In the genomic region with DNA sequence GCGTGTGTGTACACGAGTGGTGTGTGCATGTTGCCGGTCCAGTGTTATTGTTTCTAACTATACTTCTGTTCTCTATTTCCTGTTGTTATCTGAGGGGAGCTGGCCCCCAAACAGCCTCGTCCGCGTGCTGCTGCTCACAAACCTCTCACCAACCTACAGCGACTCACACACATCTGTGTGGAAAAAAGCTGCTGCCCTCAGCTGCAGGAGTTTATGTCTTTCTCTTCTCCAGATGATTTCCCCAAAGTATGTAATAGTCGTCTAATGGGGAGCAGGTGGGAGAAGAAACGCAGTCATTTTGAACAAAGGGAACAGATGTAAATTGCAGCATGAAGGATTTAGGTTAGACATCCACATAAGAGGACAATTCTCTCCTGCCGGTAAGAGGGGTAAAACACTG, we compare ENCODE assay signal across 17 mouse cellular contexts. TPM values are rescaled to one million over a fixed set of nuclear protein-coding genes. Genes with fewer than 3 reads are reported as not detected.
A peak's percentile ranks its signal among the peaks of the same experiment; 100 is the strongest.
DNase-seq lines count a peak whose midpoint lies in the region; ATAC-seq and TF ChIP-seq lines count a peak whose summit lies in the region.
"Had no signal": no experiment of that assay in that cellular context is flagged by ENCODE, and none has a peak within 500 bp of the region (broad histone marks: within the 10 kb centered on the region; RNA-seq: fewer than 3 reads in every experiment).

No protein-coding gene starts in this region.

- peak overlapping the region; percentile 18; the same call in 1 of the 2 replicates for H3K4me2 ChIP-seq in lung, embryonic 14.5 days
- peak overlapping the region; percentile 48 for H3K4me2 ChIP-seq in embryonic facial prominence, embryonic 13.5 days
- H3K4me2 ChIP-seq in limb, embryonic 14.5 days (replicated peaks; ENCODE audit: low read depth, low read length, severe bottlenecking): peak overlapping the region; percentile 39
- H3K4me2 ChIP-seq: kidney, embryonic 15.5 days; neural tube, embryonic 12.5 days had no signal

- no peaks in the 10 kb centered on the region for H3K9me3 ChIP-seq in lung, embryonic 14.5 days (ENCODE audit: low read depth, low read length)
- H3K9me3 ChIP-seq in embryonic facial prominence, embryonic 13.5 days: no peaks in the 10 kb centered on the region
- H3K9me3 ChIP-seq in limb, embryonic 14.5 days (ENCODE audit: control insufficient read depth, low read length): no peaks in the 10 kb centered on the region
- H3K9me3 ChIP-seq: kidney, embryonic 15.5 days; neural tube, embryonic 12.5 days had no signal

- peaks cover 5% of the 10 kb centered on the region; the same call in 1 of the 2 replicates for H3K4me1 ChIP-seq in lung, embryonic 14.5 days (ENCODE audit: insufficient read depth)
- peaks cover 36% of the 10 kb centered on the region for H3K4me1 ChIP-seq in embryonic facial prominence, embryonic 13.5 days
- peaks cover 22% of the 10 kb centered on the region for H3K4me1 ChIP-seq in limb, embryonic 14.5 days (ENCODE audit: control insufficient read depth, insufficient read depth, low read length)
- H3K4me1 ChIP-seq: neural tube, embryonic 12.5 days had no signal

- DNase-seq in embryo, embryonic 10.5 days (ENCODE audit: low spot score): peak; percentile 56
- DNase-seq in embryo, embryonic 11 days: no peak
- no peak for DNase-seq in lung, embryonic 14.5 days
- DNase-seq in lung, postnatal 4 days: no peak
- DNase-seq in limb, embryonic 14.5 days (ENCODE audit: low spot score): peak; percentile 65
- no peak for DNase-seq in left cerebral cortex, postnatal 4 days
- DNase-seq in gastrocnemius, postnatal 10 days: no peak
- DNase-seq: adrenal gland, postnatal 36 days; cerebellum, adult 9-10 months; gastrocnemius, postnatal 14 days; thymus, adult 18-20 months had no signal

- no peaks in the 10 kb centered on the region for H3K36me3 ChIP-seq in lung, embryonic 14.5 days (ENCODE audit: insufficient read depth)
- no peaks in the 10 kb centered on the region for H3K36me3 ChIP-seq in embryonic facial prominence, embryonic 13.5 days
- no peaks in the 10 kb centered on the region for H3K36me3 ChIP-seq in limb, embryonic 14.5 days (ENCODE audit: control insufficient read depth, insufficient read depth, low read length)
- H3K36me3 ChIP-seq: G1E; kidney, embryonic 15.5 days; neural tube, embryonic 12.5 days had no signal

- H3K9ac ChIP-seq in lung, embryonic 14.5 days: no peak overlapping the region
- H3K9ac ChIP-seq in embryonic facial prominence, embryonic 13.5 days: no peak overlapping the region; the same call in 1 of the 2 replicates
- H3K9ac ChIP-seq in limb, embryonic 14.5 days (ENCODE audit: low read depth, low read length, severe bottlenecking): no peak overlapping the region
- H3K9ac ChIP-seq: kidney, embryonic 15.5 days; liver, embryonic 14.5 days; neural tube, embryonic 12.5 days had no signal

- 30% methylated on average over 10 of the region's 10 CpGs for WGBS in lung, embryonic 14.5 days
- WGBS in embryonic facial prominence, embryonic 13.5 days: 22% methylated on average over 10 of the region's 10 CpGs
- 23% methylated on average over 10 of the region's 10 CpGs for WGBS in limb, embryonic 14.5 days

- no peak overlapping the region for H3K4me3 ChIP-seq in lung, embryonic 14.5 days (ENCODE audit: low read depth, low read length)
- H3K4me3 ChIP-seq in embryonic facial prominence, embryonic 13.5 days: no peak overlapping the region
- H3K4me3 ChIP-seq in limb, embryonic 14.5 days (replicated peaks; ENCODE audit: low read length): no peak overlapping the region
- H3K4me3 ChIP-seq: kidney, embryonic 15.5 days; neural tube, embryonic 12.5 days had no signal

- TF ChIP-seq POLR2A in limb, embryonic 14.5 days (IDR thresholded peaks at IDR 0.05; ENCODE audit: borderline replicate concordance, extremely low read depth, insufficient read depth, insufficient read length): no peak

- no peak overlapping the region for H3K27ac ChIP-seq in lung, embryonic 14.5 days (ENCODE audit: low read depth)
- peak overlapping the region; percentile 30; the same call in 1 of the 2 replicates for H3K27ac ChIP-seq in embryonic facial prominence, embryonic 13.5 days
- peak overlapping the region; percentile 27; the same call in 1 of the 2 replicates for H3K27ac ChIP-seq in limb, embryonic 14.5 days (replicated peaks; ENCODE audit: low read depth, low read length)
- H3K27ac ChIP-seq: kidney, embryonic 15.5 days; liver, embryonic 14.5 days; neural tube, embryonic 12.5 days had no signal

- TF ChIP-seq CTCF in lung, embryonic 14.5 days (IDR thresholded peaks at IDR 0.05; ENCODE audit: low read depth): no peak

- ATAC-seq in lung, embryonic 14.5 days (ENCODE audit: insufficient read depth): no peak
- no peak for ATAC-seq in embryonic facial prominence, embryonic 13.5 days (ENCODE audit: insufficient number of reproducible peaks, insufficient read depth, low FRiP score, low TSS enrichment, low read depth)
- peak; percentile 38; the same call in 1 of the 2 replicates for ATAC-seq in limb, embryonic 14.5 days (ENCODE audit: low FRiP score, low read depth)
- ATAC-seq: CD4-positive, CD25-positive, alpha-beta regulatory T cell, adult 4 months had no signal

- H3K27me3 ChIP-seq in lung, embryonic 14.5 days (ENCODE audit: insufficient read depth, low read length): no peaks in the 10 kb centered on the region
- no peaks in the 10 kb centered on the region; the same call in 1 of the 2 replicates for H3K27me3 ChIP-seq in embryonic facial prominence, embryonic 13.5 days
- no peaks in the 10 kb centered on the region for H3K27me3 ChIP-seq in limb, embryonic 14.5 days (ENCODE audit: control insufficient read depth, insufficient read depth, low read length)
- H3K27me3 ChIP-seq: kidney, embryonic 15.5 days; neural tube, embryonic 12.5 days had no signal

- intact Hi-C loops in left cerebral cortex, postnatal 4 days (cut with DNase I): no loop called here

RNA-seq across cellular contexts. Expression of a gene that starts 55.1 kb away (rescaled TPM):
- 18.6 and 19.8 TPM in 2 replicates for polyA plus RNA-seq in lung, embryonic 14.5 days (2014; fragmentation: Nextera tagmentation; extraction: Ambion mirVana)
- polyA plus RNA-seq in embryonic facial prominence, embryonic 13.5 days (2015; fragmentation: Nextera tagmentation; extraction: Ambion mirVana): 29.9 and 31.2 TPM in 2 replicates
- 14.4 and 18.5 TPM in 2 replicates for polyA plus RNA-seq in limb, embryonic 14.5 days (2012; rRNA removed)
- 26.1 and 35.7 TPM in 2 replicates for polyA plus RNA-seq in limb, embryonic 14.5 days (2014; fragmentation: Nextera tagmentation; extraction: Ambion mirVana)
- total RNA-seq in left cerebral cortex, postnatal 4 days (2021): 1 to 10 TPM; 5.0 to 5.7 TPM
- 10 to 100 TPM; 11.0 to 12.5 TPM for total RNA-seq in gastrocnemius, postnatal 10 days (2021)
- polyA plus RNA-seq: G1E had no signal

Comparison
In these comparisons a context has a peak if more than half of its experiments do, and no peak if none do; other contexts are left out.
1. DNase-seq: peak in embryo, embryonic 10.5 days (single experiment) and limb, embryonic 14.5 days (single experiment); none in embryo, embryonic 11 days (single experiment), lung, embryonic 14.5 days (single experiment), lung, postnatal 4 days (0 of 2), left cerebral cortex, postnatal 4 days (single experiment) and gastrocnemius, postnatal 10 days (single experiment).
2. Peak in every context shown above with its lines, with median percentiles within 50 percentile points of each other: H3K4me2 ChIP-seq.